Mouse (Mus musculus): Measurements from ENCODE around the gene Creb5. TPM values are rescaled to one million over a fixed set of nuclear protein-coding genes. Genes with fewer than 3 reads are reported as not detected.

Creb5 gene
- polyA plus RNA-seq, 1 experiment, result 6.0 TPM

- 87% methylated on average over 10 of the region's 10 CpGs for WGBS
- Histone ChIP-seq H3K27me3 (ENCODE audit: control insufficient read depth, insufficient read depth, low read length) (no peaks in the 10 kb centered on the region), H3K27ac (ENCODE audit: insufficient read depth, low read length) (no peak overlapping the region), H3K4me1 (ENCODE audit: control insufficient read depth, insufficient read depth, low read length) (no peaks in the 10 kb centered on the region), H3K4me3 (replicated peaks; ENCODE audit: insufficient read depth, low read depth, low read length) (no peak overlapping the region)
- DNase-seq, result no peak
- TF ChIP-seq CTCF (IDR thresholded peaks at IDR 0.05; ENCODE audit: borderline replicate concordance, insufficient read depth, low read depth, low read length) (no peak), POLR2A (IDR thresholded peaks at IDR 0.05; ENCODE audit: borderline replicate concordance, insufficient read depth, low read length) (no peak)
Measured at GRCm38 (mm10) chr6:53706604-53707330, 419.7 kb downstream of the Creb5 start.

- WGBS, result 76% methylated on average over 5 of the region's 5 CpGs
- Histone ChIP-seq H3K27ac (ENCODE audit: insufficient read depth, low read length) (no peak overlapping the region), H3K4me3 (replicated peaks; ENCODE audit: insufficient read depth, low read depth, low read length) (no peak overlapping the region), H3K27me3 (ENCODE audit: control insufficient read depth, insufficient read depth, low read length) (no peaks in the 10 kb centered on the region), H3K4me1 (ENCODE audit: control insufficient read depth, insufficient read depth, low read length) (no peaks in the 10 kb centered on the region)
- no peak for DNase-seq
- TF ChIP-seq POLR2A (IDR thresholded peaks at IDR 0.05; ENCODE audit: borderline replicate concordance, insufficient read depth, low read length) (no peak), CTCF (IDR thresholded peaks at IDR 0.05; ENCODE audit: borderline replicate concordance, insufficient read depth, low read depth, low read length) (no peak)
Measured at GRCm38 (mm10) chr6:53707795-53708194, 420.7 kb downstream of the Creb5 start.

GRCm38 (mm10) chr6:53709694-53710442 lies 422.8 kb downstream of the Creb5 start:
- DNase-seq, result no peak
- no peak for TF ChIP-seq POLR2A (IDR thresholded peaks at IDR 0.05; ENCODE audit: borderline replicate concordance, insufficient read depth, low read length)
- no peak for TF ChIP-seq CTCF (IDR thresholded peaks at IDR 0.05; ENCODE audit: borderline replicate concordance, insufficient read depth, low read depth, low read length)
- no peaks in the 10 kb centered on the region for H3K27me3 ChIP-seq (ENCODE audit: control insufficient read depth, insufficient read depth, low read length)
- H3K4me3 ChIP-seq (replicated peaks; ENCODE audit: insufficient read depth, low read depth, low read length), result no peak overlapping the region
- H3K27ac ChIP-seq (ENCODE audit: insufficient read depth, low read length), result no peak overlapping the region
- no peaks in the 10 kb centered on the region for H3K4me1 ChIP-seq (ENCODE audit: control insufficient read depth, insufficient read depth, low read length)
- WGBS, result 94% methylated on average over 14 of the region's 14 CpGs

- Histone ChIP-seq H3K4me3 (replicated peaks; ENCODE audit: insufficient read depth, low read depth, low read length) (no peak overlapping the region), H3K4me1 (ENCODE audit: control insufficient read depth, insufficient read depth, low read length) (no peaks in the 10 kb centered on the region), H3K27ac (ENCODE audit: insufficient read depth, low read length) (no peak overlapping the region), H3K27me3 (ENCODE audit: control insufficient read depth, insufficient read depth, low read length) (no peaks in the 10 kb centered on the region)
- DNase-seq, result no peak
- no peak for TF ChIP-seq CTCF (IDR thresholded peaks at IDR 0.05; ENCODE audit: borderline replicate concordance, insufficient read depth, low read depth, low read length)
- 88% methylated on average over 5 of the region's 5 CpGs for WGBS
Measured at GRCm38 (mm10) chr6:53710560-53710959, 423.5 kb downstream of the Creb5 start.

- Histone ChIP-seq H3K27me3 (ENCODE audit: control insufficient read depth, insufficient read depth, low read length) (no peaks in the 10 kb centered on the region), H3K27ac (ENCODE audit: insufficient read depth, low read length) (no peak overlapping the region), H3K4me3 (replicated peaks; ENCODE audit: insufficient read depth, low read depth, low read length) (no peak overlapping the region), H3K4me1 (ENCODE audit: control insufficient read depth, insufficient read depth, low read length) (no peaks in the 10 kb centered on the region)
- no peak for DNase-seq
- TF ChIP-seq POLR2A (IDR thresholded peaks at IDR 0.05; ENCODE audit: borderline replicate concordance, insufficient read depth, low read length) (no peak), CTCF (IDR thresholded peaks at IDR 0.05; ENCODE audit: borderline replicate concordance, insufficient read depth, low read depth, low read length) (no peak)
- WGBS, result 87% methylated on average over 9 of the region's 9 CpGs
Measured at GRCm38 (mm10) chr6:53713152-53713551, 426.1 kb downstream of the Creb5 start.

GRCm38 (mm10) chr6:53714908-53715321 lies 427.8 kb downstream of the Creb5 start:
- Histone ChIP-seq H3K27ac (ENCODE audit: insufficient read depth, low read length) (no peak overlapping the region), H3K4me3 (replicated peaks; ENCODE audit: insufficient read depth, low read depth, low read length) (no peak overlapping the region), H3K27me3 (ENCODE audit: control insufficient read depth, insufficient read depth, low read length) (no peaks in the 10 kb centered on the region), H3K4me1 (ENCODE audit: control insufficient read depth, insufficient read depth, low read length) (no peaks in the 10 kb centered on the region)
- TF ChIP-seq POLR2A (IDR thresholded peaks at IDR 0.05; ENCODE audit: borderline replicate concordance, insufficient read depth, low read length) (no peak), CTCF (IDR thresholded peaks at IDR 0.05; ENCODE audit: borderline replicate concordance, insufficient read depth, low read depth, low read length) (no peak)
- WGBS, result 77% methylated on average over 9 of the region's 9 CpGs
- no peak for DNase-seq

- H3K27ac ChIP-seq (ENCODE audit: insufficient read depth, low read length), result no peak overlapping the region
- TF ChIP-seq CTCF (IDR thresholded peaks at IDR 0.05; ENCODE audit: borderline replicate concordance, insufficient read depth, low read depth, low read length), result no peak
- no peak for TF ChIP-seq POLR2A (IDR thresholded peaks at IDR 0.05; ENCODE audit: borderline replicate concordance, insufficient read depth, low read length)
- no peak for DNase-seq
- 93% methylated on average over 9 of the region's 9 CpGs for WGBS
- H3K4me3 ChIP-seq (replicated peaks; ENCODE audit: insufficient read depth, low read depth, low read length), result no peak overlapping the region
- no peaks in the 10 kb centered on the region for H3K4me1 ChIP-seq (ENCODE audit: control insufficient read depth, insufficient read depth, low read length)
- no peaks in the 10 kb centered on the region for H3K27me3 ChIP-seq (ENCODE audit: control insufficient read depth, insufficient read depth, low read length)
Measured at GRCm38 (mm10) chr6:53716013-53716412, 428.9 kb downstream of the Creb5 start.

- WGBS, result 90% methylated on average over 3 of the region's 3 CpGs
- TF ChIP-seq POLR2A (IDR thresholded peaks at IDR 0.05; ENCODE audit: borderline replicate concordance, insufficient read depth, low read length) (no peak), CTCF (IDR thresholded peaks at IDR 0.05; ENCODE audit: borderline replicate concordance, insufficient read depth, low read depth, low read length) (no peak)
- no peaks in the 10 kb centered on the region for H3K4me1 ChIP-seq (ENCODE audit: control insufficient read depth, insufficient read depth, low read length)
- H3K4me3 ChIP-seq (replicated peaks; ENCODE audit: insufficient read depth, low read depth, low read length), result no peak overlapping the region
- no peak for DNase-seq
- H3K27ac ChIP-seq (ENCODE audit: insufficient read depth, low read length), result no peak overlapping the region
- no peaks in the 10 kb centered on the region for H3K27me3 ChIP-seq (ENCODE audit: control insufficient read depth, insufficient read depth, low read length)
Measured at GRCm38 (mm10) chr6:53720009-53720408, 432.9 kb downstream of the Creb5 start.

Measured in cerebellum, adult 2 months (tissue).